In the genomic region with DNA sequence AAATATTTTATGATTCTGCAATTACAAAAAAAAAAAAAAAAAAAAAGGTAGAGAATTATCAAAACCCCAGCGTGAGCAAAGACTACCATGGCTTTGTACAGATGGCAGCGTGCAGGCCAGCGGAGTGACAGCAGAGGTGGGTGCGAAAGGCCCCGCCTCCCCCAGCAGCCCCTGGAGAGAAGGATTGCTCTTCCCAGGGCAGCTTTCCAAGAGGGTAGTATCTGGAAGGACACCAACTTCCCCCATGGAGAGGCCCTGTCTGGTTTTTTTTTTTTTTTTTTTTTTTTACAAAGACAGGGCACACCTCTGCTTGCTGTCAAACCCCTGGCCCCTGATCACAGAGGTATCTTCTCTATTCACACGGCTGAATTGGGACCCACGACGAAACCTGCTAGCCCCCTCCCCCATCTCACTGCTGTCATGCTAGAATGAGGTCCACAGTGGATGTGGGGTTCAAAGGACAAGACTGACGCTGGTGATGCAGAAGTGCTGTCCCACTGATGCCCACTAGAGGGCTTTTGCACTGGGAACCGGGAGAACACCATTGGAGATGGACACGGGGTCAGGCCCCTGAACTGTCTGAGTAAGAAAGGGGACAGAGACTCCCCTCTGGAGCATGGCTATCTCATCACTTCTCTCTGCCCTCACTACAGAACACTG, we compare ENCODE assay signal across 9 mouse cellular contexts.
A peak's percentile ranks its signal among the peaks of the same experiment; 100 is the strongest.
DNase-seq lines count a peak whose midpoint lies in the region; ATAC-seq lines count a peak whose summit lies in the region.
"Had no signal": no experiment of that assay in that cellular context is flagged by ENCODE, and none has a peak within 500 bp of the region (broad histone marks: within the 10 kb centered on the region; RNA-seq: fewer than 3 reads in every experiment).

No protein-coding gene starts in this region.

- H3K36me3 ChIP-seq in heart, embryonic 10.5 days, result no peaks in the 10 kb centered on the region
- H3K36me3 ChIP-seq in midbrain, embryonic 11.5 days (ENCODE audit: control insufficient read depth, insufficient read depth, low read length), result no peaks in the 10 kb centered on the region
- H3K36me3 ChIP-seq: lung, embryonic 15.5 days had no signal

- H3K9ac ChIP-seq in midbrain, embryonic 11.5 days (ENCODE audit: low read length), result no peak overlapping the region
- H3K9ac ChIP-seq: lung, embryonic 15.5 days had no signal

- 41% methylated on average over 11 of the region's 11 CpGs for WGBS in heart, embryonic 10.5 days
- WGBS in midbrain, embryonic 11.5 days, result 34% methylated on average over 11 of the region's 11 CpGs

- no peak overlapping the region for H3K4me3 ChIP-seq in heart, embryonic 10.5 days
- no peak overlapping the region for H3K4me3 ChIP-seq in midbrain, embryonic 11.5 days (ENCODE audit: low read depth, low read length)
- H3K4me3 ChIP-seq: lung, embryonic 15.5 days had no signal

- H3K27ac ChIP-seq in heart, embryonic 10.5 days, result no peak overlapping the region
- H3K27ac ChIP-seq in midbrain, embryonic 11.5 days (ENCODE audit: low read depth, low read length), result no peak overlapping the region
- H3K27ac ChIP-seq: lung, embryonic 15.5 days had no signal

- DNase-seq in layer of hippocampus, adult 11-12 months (ENCODE audit: low spot score), result peak; percentile 49
- no peak for DNase-seq in layer of hippocampus, postnatal 36 days
- peak; percentile 73 for DNase-seq in R1 (ENCODE audit: low read depth, low spot score)
- peak; percentile 84 for DNase-seq in heart, embryonic 10.5 days (ENCODE audit: low spot score)
- peak; percentile 63 to 64 for DNase-seq in layer of hippocampus, postnatal 10 days (ENCODE audit: low spot score in 2 of 2)
- peak; percentile 95 for DNase-seq in midbrain, embryonic 11.5 days (ENCODE audit: low spot score, missing footprints)
- peak; percentile 7 to 16 for DNase-seq in thymus, adult 18-20 months

- H3K27me3 ChIP-seq in heart, embryonic 10.5 days (ENCODE audit: insufficient read depth, poor library complexity, severe bottlenecking), result peaks cover 44% of the 10 kb centered on the region
- peaks cover 2% of the 10 kb centered on the region; the same call in 1 of the 2 replicates for H3K27me3 ChIP-seq in midbrain, embryonic 11.5 days (ENCODE audit: control insufficient read depth, insufficient read depth, low read length)

- H3K4me2 ChIP-seq in midbrain, embryonic 11.5 days, result no peak overlapping the region
- H3K4me2 ChIP-seq: lung, embryonic 15.5 days had no signal

- peak; percentile 87 for ATAC-seq in common myeloid progenitor, adult 5-6 weeks (replicated peaks; ENCODE audit: low read depth, poor library complexity, severe bottlenecking)
- peak; percentile 43; the same call in 1 of the 2 replicates for ATAC-seq in midbrain, embryonic 11.5 days (ENCODE audit: low FRiP score)

- peaks cover 9% of the 10 kb centered on the region; the same call in 1 of the 2 replicates for H3K4me1 ChIP-seq in heart, embryonic 10.5 days
- peaks cover 24% of the 10 kb centered on the region for H3K4me1 ChIP-seq in midbrain, embryonic 11.5 days (ENCODE audit: control insufficient read depth, insufficient read depth, low read length)

- no peaks in the 10 kb centered on the region for H3K9me3 ChIP-seq in heart, embryonic 10.5 days
- H3K9me3 ChIP-seq in midbrain, embryonic 11.5 days (ENCODE audit: control insufficient read depth, low read length), result no peaks in the 10 kb centered on the region
- H3K9me3 ChIP-seq: lung, embryonic 15.5 days had no signal

Comparison
In these comparisons a context has a peak if more than half of its experiments do, and no peak if none do; other contexts are left out.
1. DNase-seq: peak in layer of hippocampus, adult 11-12 months (single experiment), R1 (single experiment), heart, embryonic 10.5 days (single experiment), layer of hippocampus, postnatal 10 days (2 of 2), midbrain, embryonic 11.5 days (single experiment) and thymus, adult 18-20 months (2 of 2); none in layer of hippocampus, postnatal 36 days (0 of 2).